Mouse (Mus musculus) hindbrain, embryonic 15.5 days (tissue): ENCODE results near the gene Adnp. TPM values are rescaled to one million over a fixed set of nuclear protein-coding genes. Genes with fewer than 3 reads are reported as not detected.

ENCODE experiments used
- ATAC-seq: fragments of 200-750 bp; cut with Nextera tagmentation; 2 replicates; pipeline ENCODE4 v1.8.0; 2017; ENCODE audit warnings: low read depth, moderate number of reproducible peaks, moderate TSS enrichment; ENCODE audit not compliant: low FRiP score
- H3K27ac ChIP-seq: fragments of 300-500 bp; sonication (generic); replicated peaks from 2 replicates; pipeline ENCODE4 v1.5.1; 2015; ENCODE audit warnings: mild to moderate bottlenecking, inconsistent platforms
- H3K27me3 ChIP-seq: fragments of 300-500 bp; sonication (generic); 2 replicates; pipeline ENCODE4 v1.6.1; 2015; ENCODE audit warnings: control low read depth, inconsistent platforms
- H3K36me3 ChIP-seq: fragments of 300-500 bp; sonication (generic); 2 replicates; pipeline ENCODE4 v1.6.1; 2015; ENCODE audit warnings: control low read depth, inconsistent platforms
- H3K4me1 ChIP-seq: fragments of 300-500 bp; sonication (generic); replicated peaks from 2 replicates; pipeline ENCODE4 v1.6.1; 2015; ENCODE audit warnings: control low read depth, inconsistent platforms
- H3K4me2 ChIP-seq: fragments of 300-500 bp; sonication (generic); 2 replicates; pipeline ENCODE4 v1.6.1; 2015; ENCODE audit warnings: moderate library complexity, mild to moderate bottlenecking, inconsistent platforms
- H3K4me3 ChIP-seq: fragments of 300-500 bp; sonication (generic); 2 replicates; pipeline ENCODE4 v1.5.1; 2015; ENCODE audit warnings: mild to moderate bottlenecking, inconsistent platforms
- H3K9ac ChIP-seq: fragments of 300-500 bp; sonication (generic); 2 replicates; pipeline ENCODE4 v1.6.1; 2015; ENCODE audit warnings: inconsistent platforms
- H3K9me3 ChIP-seq: fragments of 300-500 bp; sonication (generic); 2 replicates; pipeline ENCODE4 v1.6.1; 2016; ENCODE audit warnings: control low read depth, inconsistent platforms
- WGBS: fragments of 180-500 bp; shearing (Covaris S2); methylation state at CpG from one replicate; pipeline ENCODE4 v1.1.7; 2015; 5-methylcytosine and 5-hydroxymethylcytosine counted together
- polyA plus RNA-seq: library from polyadenylated mRNA; unstranded; fragments of >200 nt; fragmentation: Nextera tagmentation; extraction: Ambion mirVana; gene quantifications from 2 replicates; pipeline ENCODE4 v1.2.1, GENCODE M21; 2015

Gene Adnp
- 14.7 and 15.3 TPM in 2 replicates for polyA plus RNA-seq

GRCm38 (mm10) chr2:168206725-168207644 lies at the start of gene Adnp:
Gene Adnp (minus strand): TSS chr2:168207112.
- ATAC-seq = peak; percentile 92
- H3K36me3 ChIP-seq = peaks cover 36% of the 10 kb centered on the region

DNA sequence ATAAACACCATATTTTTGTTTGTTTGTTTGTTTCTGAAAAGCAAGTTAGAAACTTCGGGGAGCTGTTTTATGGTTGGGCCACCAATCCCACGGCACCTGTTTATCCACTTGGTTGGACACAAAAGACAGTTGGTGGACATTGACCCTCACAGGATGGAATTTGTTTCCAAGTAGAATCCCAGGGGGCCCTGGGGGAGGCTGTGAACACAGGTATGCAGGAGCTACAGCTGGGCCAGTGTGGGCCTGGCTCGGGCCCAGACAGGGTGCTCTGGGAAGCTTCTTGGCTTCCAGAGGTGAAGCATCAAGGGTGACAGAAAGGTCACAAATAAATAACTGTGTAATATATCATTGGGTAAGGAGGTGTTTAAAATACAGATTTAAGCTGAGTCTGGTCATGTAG lies 49.6 kb upstream of the Adnp start:
- H3K4me2 ChIP-seq = no peak overlapping the region
- no peak overlapping the region for H3K27ac ChIP-seq
- H3K4me1 ChIP-seq = peaks cover 4% of the 10 kb centered on the region; the same call in 1 of the 2 replicates
- ATAC-seq = no peak
- H3K36me3 ChIP-seq = no peaks in the 10 kb centered on the region
- 84% methylated on average over 3 of the region's 3 CpGs for WGBS
- 0 out of 2 replicates have a peak, but pooled peaks cover 10% of the 10 kb centered on the region for H3K27me3 ChIP-seq
- H3K4me3 ChIP-seq = no peak overlapping the region
- H3K9ac ChIP-seq = no peak overlapping the region
- no peaks in the 10 kb centered on the region for H3K9me3 ChIP-seq

More at GRCm38 (mm10) chr2:168206725-168207644, at the start of gene Adnp:
- H3K4me1 ChIP-seq = peaks cover 29% of the 10 kb centered on the region
- H3K9me3 ChIP-seq = no peaks in the 10 kb centered on the region
- peak within 1 kb of the TSS; percentile 100 for H3K27ac ChIP-seq
- WGBS = under 1% methylated on average over 35 of the region's 89 CpGs
- H3K9ac ChIP-seq = peak within 1 kb of the TSS; percentile 100
- no peaks in the 10 kb centered on the region for H3K27me3 ChIP-seq
- H3K4me2 ChIP-seq = peak within 1 kb of the TSS; percentile 70
- H3K4me3 ChIP-seq = peak within 1 kb of the TSS; percentile 99

DNA sequence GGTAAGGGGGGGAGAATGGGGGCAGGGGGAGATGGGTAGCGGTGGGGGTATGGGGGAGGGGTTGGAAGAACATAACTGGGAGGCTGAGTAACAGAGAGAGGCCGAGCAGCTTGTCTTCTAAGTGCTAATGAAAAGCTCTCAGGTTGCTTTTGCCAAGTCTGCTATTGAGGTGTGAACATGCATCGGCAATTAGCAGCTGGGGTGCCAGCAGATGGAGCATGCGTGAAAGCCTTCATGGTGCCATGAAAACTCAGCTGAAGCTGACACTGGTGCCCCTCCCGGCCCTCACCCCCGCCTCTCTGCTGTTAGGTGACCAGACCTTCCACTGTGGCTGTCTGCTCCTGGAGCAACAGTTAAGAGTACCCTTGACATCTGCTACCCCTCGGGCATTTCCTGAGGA lies 46.9 kb upstream of the Adnp start:
- 0 out of 2 replicates have a peak, but pooled peaks cover 14% of the 10 kb centered on the region for H3K27me3 ChIP-seq
- H3K4me3 ChIP-seq = no peak overlapping the region
- no peaks in the 10 kb centered on the region for H3K36me3 ChIP-seq
- 61% methylated on average over 7 of the region's 7 CpGs for WGBS
- no peaks in the 10 kb centered on the region for H3K9me3 ChIP-seq
- H3K4me2 ChIP-seq = no peak overlapping the region
- no peak overlapping the region for H3K9ac ChIP-seq
- no peak for ATAC-seq
- H3K27ac ChIP-seq = no peak overlapping the region
- peaks cover 4% of the 10 kb centered on the region; the same call in 1 of the 2 replicates for H3K4me1 ChIP-seq

GRCm38 (mm10) chr2:168252639-168253292 lies 45.9 kb upstream of the Adnp start:
- Histone ChIP-seq H3K4me3 (peak overlapping the region; percentile 3; the same call in 1 of the 2 replicates), H3K27ac (no peak overlapping the region), H3K4me2 (no peak overlapping the region), H3K36me3 (no peaks in the 10 kb centered on the region), H3K9me3 (no peaks in the 10 kb centered on the region), H3K27me3 (0 out of 2 replicates have a peak, but pooled peaks cover 14% of the 10 kb centered on the region), H3K4me1 (peaks cover 4% of the 10 kb centered on the region; the same call in 1 of the 2 replicates), H3K9ac (no peak overlapping the region)
- WGBS = 12% methylated on average over 16 of the region's 16 CpGs
- no peak for ATAC-seq

DNA sequence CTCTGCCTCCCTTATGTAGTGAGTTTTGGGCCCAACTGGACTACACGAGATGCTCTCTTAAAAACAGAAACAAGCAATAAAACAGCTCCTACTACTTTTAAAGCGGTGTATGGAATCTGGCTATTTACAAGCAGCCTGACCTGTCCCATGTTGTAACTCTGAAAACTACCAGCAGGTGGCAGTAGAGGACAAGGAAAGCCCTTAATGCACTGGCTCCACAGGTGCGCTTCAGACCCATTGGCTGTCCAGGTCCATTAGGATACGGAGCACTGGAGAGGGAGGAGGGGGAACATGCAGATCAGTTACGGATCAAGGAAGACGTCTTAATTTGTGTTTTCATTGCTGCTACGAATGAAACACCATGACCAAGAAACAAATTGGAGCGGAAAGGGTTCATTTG lies 43.4 kb upstream of the Adnp start:
- ATAC-seq = no peak; the same call in 1 of the 2 replicates

DNA sequence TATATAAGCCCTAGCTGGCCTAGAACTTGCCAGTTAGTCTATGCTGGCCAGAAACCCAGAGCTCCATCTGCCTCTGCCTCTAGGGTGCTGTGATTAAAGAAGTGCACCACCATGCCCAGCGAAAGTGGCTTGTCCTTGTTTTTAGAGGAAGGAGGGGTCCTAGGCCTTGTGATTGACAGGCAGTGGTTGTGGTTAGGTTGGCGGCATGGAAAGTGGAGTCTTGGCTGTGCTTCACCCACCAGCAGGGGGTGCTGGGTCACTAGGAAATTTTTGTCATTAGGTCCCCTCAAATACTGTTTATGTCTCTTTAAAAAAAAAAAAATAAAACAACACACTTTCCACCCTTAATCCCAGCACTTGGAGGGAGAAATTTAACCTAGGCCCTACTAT lies 41.9 kb upstream of the Adnp start:
- no peak overlapping the region for H3K4me3 ChIP-seq
- no peak for ATAC-seq
- H3K27ac ChIP-seq = no peak overlapping the region
- WGBS = 31% methylated on average over 2 of the region's 2 CpGs
- H3K4me1 ChIP-seq = peaks cover 4% of the 10 kb centered on the region; the same call in 1 of the 2 replicates
- H3K27me3 ChIP-seq = 0 out of 2 replicates have a peak, but pooled peaks cover 14% of the 10 kb centered on the region
- no peaks in the 10 kb centered on the region for H3K9me3 ChIP-seq
- H3K9ac ChIP-seq = no peak overlapping the region
- H3K4me2 ChIP-seq = no peak overlapping the region
- H3K36me3 ChIP-seq = no peaks in the 10 kb centered on the region

More for the DNA sequence above, 43.4 kb upstream of the Adnp start:
- 18% methylated on average over 8 of the region's 8 CpGs for WGBS
- Histone ChIP-seq H3K9ac (no peak overlapping the region), H3K36me3 (no peaks in the 10 kb centered on the region), H3K4me1 (peaks cover 4% of the 10 kb centered on the region; the same call in 1 of the 2 replicates), H3K27ac (no peak overlapping the region), H3K4me3 (no peak overlapping the region), H3K27me3 (0 out of 2 replicates have a peak, but pooled peaks cover 14% of the 10 kb centered on the region), H3K9me3 (no peaks in the 10 kb centered on the region), H3K4me2 (no peak overlapping the region)

GRCm38 (mm10) chr2:168248167-168248855 lies 41.4 kb upstream of the Adnp start:
- H3K27ac ChIP-seq = 0 out of 2 replicates have a peak overlapping the region, but pooled peaks have one; percentile 2
- 66% methylated on average over 8 of the region's 8 CpGs for WGBS

DNA sequence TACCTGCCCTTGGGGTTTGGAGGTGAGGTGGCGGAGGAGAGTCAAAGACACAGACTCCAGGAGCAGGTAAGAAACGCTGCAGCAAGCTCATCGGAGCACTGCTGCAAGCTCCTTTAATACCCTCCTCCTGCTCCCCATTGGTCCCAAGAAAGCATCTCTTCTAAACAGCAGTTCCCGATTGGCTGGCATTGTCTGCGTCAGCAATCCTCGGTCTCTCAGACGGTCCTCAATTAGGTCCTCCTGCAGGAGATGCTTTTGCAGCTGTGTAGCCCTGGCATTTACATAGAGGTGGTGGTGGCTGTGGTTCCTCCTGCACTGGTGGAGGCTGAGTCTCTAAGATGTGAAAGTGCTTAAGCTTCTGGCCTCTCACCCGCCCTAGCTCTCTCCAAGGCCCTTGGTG lies 38.7 kb upstream of the Adnp start:
- no peaks in the 10 kb centered on the region for H3K4me1 ChIP-seq
- no peak overlapping the region for H3K27ac ChIP-seq
- WGBS = 39% methylated on average over 8 of the region's 8 CpGs
- H3K9ac ChIP-seq = no peak overlapping the region
- H3K9me3 ChIP-seq = no peaks in the 10 kb centered on the region
- H3K36me3 ChIP-seq = no peaks in the 10 kb centered on the region
- no peak overlapping the region for H3K4me3 ChIP-seq
- no peak overlapping the region for H3K4me2 ChIP-seq
- no peaks in the 10 kb centered on the region for H3K27me3 ChIP-seq
- no peak for ATAC-seq

More at GRCm38 (mm10) chr2:168248167-168248855, 41.4 kb upstream of the Adnp start:
- Histone ChIP-seq H3K4me1 (peaks cover 4% of the 10 kb centered on the region; the same call in 1 of the 2 replicates), H3K9me3 (no peaks in the 10 kb centered on the region), H3K4me3 (no peak overlapping the region), H3K36me3 (no peaks in the 10 kb centered on the region), H3K27me3 (0 out of 2 replicates have a peak, but pooled peaks cover 14% of the 10 kb centered on the region), H3K9ac (no peak overlapping the region), H3K4me2 (no peak overlapping the region)
- peak; percentile 59 for ATAC-seq

DNA sequence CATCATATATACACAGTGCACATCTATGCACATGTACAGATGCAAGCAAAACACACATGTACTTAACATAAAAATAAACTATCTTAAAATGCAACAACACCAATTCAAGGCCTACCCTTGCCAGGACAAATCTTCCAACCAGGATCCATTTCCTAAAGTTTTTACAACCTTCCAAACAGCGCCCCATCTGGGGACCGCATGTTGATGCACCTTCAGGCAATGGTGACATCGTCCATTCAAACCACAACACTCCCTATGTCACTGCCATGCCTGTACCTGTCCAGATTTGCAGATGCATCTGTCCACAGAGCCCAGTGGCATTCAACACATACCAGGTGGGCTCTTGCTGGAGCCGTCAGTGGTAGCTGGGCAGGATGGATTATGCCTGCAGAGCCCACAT lies 36.4 kb upstream of the Adnp start:
- 83% methylated on average over 4 of the region's 4 CpGs for WGBS
- no peaks in the 10 kb centered on the region for H3K36me3 ChIP-seq
- no peak overlapping the region for H3K9ac ChIP-seq
- H3K4me3 ChIP-seq = no peak overlapping the region
- no peak for ATAC-seq
- H3K27ac ChIP-seq = no peak overlapping the region
- no peaks in the 10 kb centered on the region for H3K27me3 ChIP-seq
- H3K4me1 ChIP-seq = no peaks in the 10 kb centered on the region
- H3K9me3 ChIP-seq = peaks cover 5% of the 10 kb centered on the region; the same call in 1 of the 2 replicates
- no peak overlapping the region for H3K4me2 ChIP-seq

DNA sequence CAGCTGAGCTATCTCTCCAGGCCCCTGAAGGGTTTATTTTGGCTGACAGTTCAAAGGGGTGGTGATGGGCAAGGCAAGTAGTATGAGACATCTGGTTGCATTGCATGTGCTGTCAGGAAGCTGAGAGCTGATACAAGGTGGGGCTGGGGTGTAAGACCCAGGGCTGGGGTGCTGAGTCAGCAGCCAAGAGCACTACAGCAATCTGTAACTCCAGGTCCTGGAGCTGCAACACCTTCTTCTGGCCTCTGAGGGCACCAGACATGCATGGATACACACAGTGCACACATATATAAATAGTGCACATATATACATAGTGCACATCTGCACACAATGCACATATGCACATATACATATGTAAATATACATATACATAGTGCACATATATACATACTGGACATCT lies 35.9 kb upstream of the Adnp start:
- ATAC-seq = no peak
- Histone ChIP-seq H3K9ac (no peak overlapping the region), H3K9me3 (peaks cover 5% of the 10 kb centered on the region; the same call in 1 of the 2 replicates), H3K36me3 (no peaks in the 10 kb centered on the region), H3K4me2 (no peak overlapping the region), H3K27me3 (no peaks in the 10 kb centered on the region), H3K27ac (no peak overlapping the region), H3K4me3 (no peak overlapping the region), H3K4me1 (no peaks in the 10 kb centered on the region)

DNA sequence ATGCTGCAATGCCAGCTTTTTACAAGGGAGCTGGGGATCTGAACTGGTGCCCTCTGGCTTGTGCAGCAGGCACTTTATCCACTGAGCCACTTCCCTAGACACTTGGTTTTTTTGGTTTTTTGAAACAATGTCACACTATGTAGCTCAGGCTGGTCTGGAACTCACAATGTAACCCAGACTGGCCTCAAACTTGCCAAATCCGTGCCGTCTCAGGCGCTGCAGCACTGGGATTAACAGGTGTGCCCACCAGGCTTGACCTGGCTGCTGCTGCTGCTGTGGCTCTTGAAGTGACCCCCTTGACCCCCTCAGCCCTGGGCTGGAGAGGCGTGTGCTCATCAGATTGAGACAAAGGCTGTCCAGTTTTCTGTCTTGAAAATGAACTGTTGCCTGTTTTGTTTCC lies 31.4 kb upstream of the Adnp start:
- Histone ChIP-seq H3K9ac (no peak overlapping the region), H3K4me2 (no peak overlapping the region), H3K27me3 (no peaks in the 10 kb centered on the region), H3K36me3 (peaks cover 13% of the 10 kb centered on the region), H3K4me1 (peaks cover 4% of the 10 kb centered on the region; the same call in 1 of the 2 replicates), H3K9me3 (peaks cover 5% of the 10 kb centered on the region; the same call in 1 of the 2 replicates), H3K4me3 (no peak overlapping the region), H3K27ac (no peak overlapping the region)
- no peak for ATAC-seq
- 92% methylated on average over 4 of the region's 4 CpGs for WGBS
